Mouse (Mus musculus): ENCODE measurements around the gene Tln2. TPM values are rescaled to one million over a fixed set of nuclear protein-coding genes. Genes with fewer than 3 reads are reported as not detected.

The Tln2 gene
- total RNA-seq, 1 experiment: 20.2 TPM

DNA sequence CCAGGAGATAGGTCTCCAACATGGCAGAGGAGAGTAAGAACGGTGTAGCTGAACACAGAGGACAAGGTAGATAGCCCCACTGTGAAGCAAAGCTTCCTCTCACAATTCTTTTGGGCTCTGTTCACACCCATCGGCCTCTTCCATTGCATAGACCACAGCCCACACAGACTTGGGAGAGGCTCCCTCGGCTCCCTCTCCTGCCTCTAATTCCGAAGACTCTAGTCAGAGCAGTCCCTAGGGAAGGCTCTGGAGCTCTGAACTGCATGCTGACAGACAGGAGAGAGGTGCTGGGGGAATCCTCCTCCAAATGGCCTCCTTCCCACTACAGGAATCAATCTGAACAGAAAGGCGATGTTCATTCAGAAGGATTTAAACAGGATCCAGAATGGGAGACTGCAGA, 72.9 kb downstream of the Tln2 start:
- H3K4me1 ChIP-seq (ENCODE audit: control insufficient read depth in 2 of 2, insufficient read depth in 2 of 2, low read length in 2 of 2, poor library complexity in 1 of 2): peaks cover 4 to 8% of the 10 kb centered on the region in 2 experiments; a peak in 1 of 4 replicates
- no peak overlapping the region for H3K9ac ChIP-seq (ENCODE audit: insufficient read depth, low read depth, low read length, poor library complexity, severe bottlenecking)
- no peaks in the 10 kb centered on the region for H3K36me3 ChIP-seq (ENCODE audit: control insufficient read depth, insufficient read depth, low read length, poor library complexity, severe bottlenecking)
- TF ChIP-seq HCFC1 (IDR thresholded peaks at IDR 0.05; ENCODE audit: borderline replicate concordance, insufficient read depth, low read length): no peak
- TF ChIP-seq MAFK (IDR thresholded peaks at IDR 0.05; ENCODE audit: insufficient read depth, low read depth, low read length): no peak
- no peak overlapping the region for H3K4me3 ChIP-seq (ENCODE audit: insufficient read depth in 1 of 2, low read depth in 1 of 2, low read length in 2 of 2, poor library complexity in 1 of 2, severe bottlenecking in 1 of 2)
- in situ Hi-C loops (cut with MboI; ENCODE audit: low sequenced_read_pairs in 2 of 2, unreplicated experiment in 2 of 2): no loop called here
- H3K27ac ChIP-seq (ENCODE audit: insufficient read depth, low read depth, low read length, poor library complexity, severe bottlenecking): no peak overlapping the region
- no peak for DNase-seq (ENCODE audit: low read depth, low spot score)
- no peaks in the 10 kb centered on the region for H3K9me3 ChIP-seq (ENCODE audit: control insufficient read depth, insufficient read depth, low read depth, low read length)

DNA sequence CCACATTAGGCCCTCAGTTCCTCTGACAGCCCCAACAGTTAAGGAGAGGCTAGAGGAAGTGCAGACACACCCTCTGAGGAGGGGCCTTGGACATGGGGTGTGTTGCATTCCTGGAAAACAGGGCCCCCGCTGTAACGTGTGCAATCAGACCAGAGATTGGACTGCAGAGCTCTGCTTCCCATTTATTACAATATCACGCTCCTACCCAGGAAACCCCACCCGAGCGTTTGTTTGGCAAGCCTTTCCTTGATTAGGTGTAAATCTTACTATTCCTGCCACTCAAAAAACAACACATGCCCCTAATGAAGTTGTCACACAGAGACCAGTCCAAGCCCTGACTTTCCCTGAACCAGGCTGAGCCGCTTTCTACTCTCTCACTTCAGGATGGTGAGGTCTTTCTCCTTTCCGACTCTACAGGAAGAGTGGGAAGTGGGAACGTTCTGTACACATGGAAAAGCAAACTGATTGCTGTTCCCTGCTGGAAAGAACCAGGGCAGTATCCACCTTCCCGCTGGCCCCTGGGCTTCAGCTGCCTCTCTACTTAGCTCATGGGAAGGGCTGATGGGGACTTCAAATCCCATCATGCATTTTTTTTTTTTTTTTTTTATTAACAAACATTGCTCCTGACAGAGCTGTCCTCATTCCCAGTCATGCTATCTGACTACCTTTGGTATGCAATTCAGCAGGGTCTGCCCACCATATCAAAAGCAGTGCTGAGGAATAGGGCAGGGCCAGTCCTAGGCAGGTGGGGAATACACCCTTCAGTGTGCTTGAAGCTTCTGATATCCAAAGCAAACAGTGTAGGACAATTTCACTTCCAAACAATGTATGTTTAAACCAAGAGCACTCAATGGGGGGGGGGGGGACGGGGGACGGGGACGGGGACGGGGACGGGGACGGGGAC, 74.1 kb downstream of the Tln2 start:
- H3K4me1 ChIP-seq (ENCODE audit: control insufficient read depth in 2 of 2, insufficient read depth in 2 of 2, low read length in 2 of 2, poor library complexity in 1 of 2): peaks cover 4 to 8% of the 10 kb centered on the region in 2 experiments; a peak in 1 of 4 replicates
- no peak for TF ChIP-seq MAFK (IDR thresholded peaks at IDR 0.05; ENCODE audit: insufficient read depth, low read depth, low read length)
- TF ChIP-seq ZNF384 (IDR thresholded peaks at IDR 0.05; ENCODE audit: low read depth, low read length): peak; percentile 71
- TF ChIP-seq HCFC1 (IDR thresholded peaks at IDR 0.05; ENCODE audit: borderline replicate concordance, insufficient read depth, low read length): peak; percentile 63; the same call in 1 of the 2 replicates
- no peak for TF ChIP-seq CHD2 (IDR thresholded peaks at IDR 0.05; ENCODE audit: low read depth, low read length)
- no peak for TF ChIP-seq ZC3H11A (IDR thresholded peaks at IDR 0.05; ENCODE audit: borderline replicate concordance, low read depth, low read length)
- no peak for DNase-seq (ENCODE audit: low read depth, low spot score)
- H3K27ac ChIP-seq (ENCODE audit: insufficient read depth, low read depth, low read length, poor library complexity, severe bottlenecking): no peak overlapping the region
- in situ Hi-C loops (cut with MboI; ENCODE audit: low sequenced_read_pairs in 2 of 2, unreplicated experiment in 2 of 2): no loop called here
- no peak overlapping the region for H3K4me3 ChIP-seq (ENCODE audit: insufficient read depth in 1 of 2, low read depth in 1 of 2, low read length in 2 of 2, poor library complexity in 1 of 2, severe bottlenecking in 1 of 2)
- no peaks in the 10 kb centered on the region for H3K36me3 ChIP-seq (ENCODE audit: control insufficient read depth, insufficient read depth, low read length, poor library complexity, severe bottlenecking)
- H3K9ac ChIP-seq (ENCODE audit: insufficient read depth, low read depth, low read length, poor library complexity, severe bottlenecking): no peak overlapping the region
- no peaks in the 10 kb centered on the region for H3K9me3 ChIP-seq (ENCODE audit: control insufficient read depth, insufficient read depth, low read depth, low read length)

DNA sequence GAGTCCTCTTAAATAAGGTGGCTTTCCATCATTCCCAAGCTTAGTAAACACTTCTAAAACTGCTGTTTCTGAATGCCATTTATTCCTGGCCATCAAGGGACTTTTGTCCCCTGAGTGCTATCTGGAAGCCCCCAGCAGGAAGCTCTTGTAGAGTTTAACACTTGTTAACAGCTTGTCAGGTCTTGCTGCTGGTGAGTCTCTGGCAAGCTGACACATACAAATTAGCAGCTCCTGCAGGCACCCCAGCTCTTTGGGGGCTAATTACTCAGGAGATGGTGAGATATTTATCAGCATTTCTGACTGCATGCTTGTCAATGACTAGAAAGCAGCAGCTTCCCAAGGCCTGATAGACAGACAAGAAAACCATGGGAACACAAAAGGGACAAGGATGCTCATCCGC, 77.2 kb downstream of the Tln2 start:
- H3K9ac ChIP-seq (ENCODE audit: insufficient read depth, low read depth, low read length, poor library complexity, severe bottlenecking): no peak overlapping the region
- no peak for TF ChIP-seq MAFK (IDR thresholded peaks at IDR 0.05; ENCODE audit: insufficient read depth, low read depth, low read length)
- no peak for TF ChIP-seq CHD2 (IDR thresholded peaks at IDR 0.05; ENCODE audit: low read depth, low read length)
- TF ChIP-seq HCFC1 (IDR thresholded peaks at IDR 0.05; ENCODE audit: borderline replicate concordance, insufficient read depth, low read length): no peak
- TF ChIP-seq ZC3H11A (IDR thresholded peaks at IDR 0.05; ENCODE audit: borderline replicate concordance, low read depth, low read length): no peak
- no peak for TF ChIP-seq ZNF384 (IDR thresholded peaks at IDR 0.05; ENCODE audit: low read depth, low read length)
- peaks cover 4 to 8% of the 10 kb centered on the region in 2 experiments; a peak in 1 of 4 replicates for H3K4me1 ChIP-seq (ENCODE audit: control insufficient read depth in 2 of 2, insufficient read depth in 2 of 2, low read length in 2 of 2, poor library complexity in 1 of 2)
- no peak for DNase-seq (ENCODE audit: low read depth, low spot score)
- H3K36me3 ChIP-seq (ENCODE audit: control insufficient read depth, insufficient read depth, low read length, poor library complexity, severe bottlenecking): no peaks in the 10 kb centered on the region
- in situ Hi-C loops (cut with MboI; ENCODE audit: low sequenced_read_pairs in 2 of 2, unreplicated experiment in 2 of 2): no loop called here
- H3K9me3 ChIP-seq (ENCODE audit: control insufficient read depth, insufficient read depth, low read depth, low read length): no peaks in the 10 kb centered on the region
- H3K4me3 ChIP-seq (ENCODE audit: insufficient read depth in 1 of 2, low read depth in 1 of 2, low read length in 2 of 2, poor library complexity in 1 of 2, severe bottlenecking in 1 of 2): no peak overlapping the region
- no peak overlapping the region for H3K27ac ChIP-seq (ENCODE audit: insufficient read depth, low read depth, low read length, poor library complexity, severe bottlenecking)

DNA sequence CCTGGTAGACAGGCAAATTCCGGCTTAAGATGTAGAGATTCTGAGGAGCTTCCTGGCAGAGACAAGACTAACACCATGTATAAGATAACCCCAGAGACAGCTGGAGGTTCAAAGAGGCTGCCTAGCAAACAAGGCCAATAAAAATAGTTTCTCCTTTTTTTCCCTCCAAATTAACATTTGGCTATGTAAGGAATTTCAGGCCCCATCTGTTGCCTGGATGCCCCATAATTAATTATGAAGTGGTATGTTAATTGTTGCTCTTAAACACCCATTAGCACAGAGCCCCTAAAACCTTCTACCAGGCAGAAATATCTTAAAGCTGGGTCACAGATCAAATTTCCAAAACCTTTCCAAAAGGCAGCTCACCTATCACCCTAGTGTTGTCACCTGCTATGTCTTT, 77.7 kb downstream of the Tln2 start:
- no peaks in the 10 kb centered on the region for H3K9me3 ChIP-seq (ENCODE audit: control insufficient read depth, insufficient read depth, low read depth, low read length)
- in situ Hi-C loops (cut with MboI; ENCODE audit: low sequenced_read_pairs in 2 of 2, unreplicated experiment in 2 of 2): no loop called here
- DNase-seq (ENCODE audit: low read depth, low spot score): no peak
- H3K4me3 ChIP-seq (ENCODE audit: insufficient read depth in 1 of 2, low read depth in 1 of 2, low read length in 2 of 2, poor library complexity in 1 of 2, severe bottlenecking in 1 of 2): no peak overlapping the region
- no peaks in the 10 kb centered on the region for H3K36me3 ChIP-seq (ENCODE audit: control insufficient read depth, insufficient read depth, low read length, poor library complexity, severe bottlenecking)
- TF ChIP-seq ZC3H11A (IDR thresholded peaks at IDR 0.05; ENCODE audit: borderline replicate concordance, low read depth, low read length) (no peak), CHD2 (IDR thresholded peaks at IDR 0.05; ENCODE audit: low read depth, low read length) (no peak), ZNF384 (IDR thresholded peaks at IDR 0.05; ENCODE audit: low read depth, low read length) (no peak), HCFC1 (IDR thresholded peaks at IDR 0.05; ENCODE audit: borderline replicate concordance, insufficient read depth, low read length) (no peak), MAFK (IDR thresholded peaks at IDR 0.05; ENCODE audit: insufficient read depth, low read depth, low read length) (no peak)
- peaks cover 4 to 8% of the 10 kb centered on the region in 2 experiments; a peak in 1 of 4 replicates for H3K4me1 ChIP-seq (ENCODE audit: control insufficient read depth in 2 of 2, insufficient read depth in 2 of 2, low read length in 2 of 2, poor library complexity in 1 of 2)
- no peak overlapping the region for H3K27ac ChIP-seq (ENCODE audit: insufficient read depth, low read depth, low read length, poor library complexity, severe bottlenecking)
- H3K9ac ChIP-seq (ENCODE audit: insufficient read depth, low read depth, low read length, poor library complexity, severe bottlenecking): no peak overlapping the region

Data from ES-E14 (cell line).